Mouse (Mus musculus) embryonic fibroblast, embryonic 13.5 days (primary cell): Measurements from ENCODE around the gene Commd7.

Source experiments
- CTCF ChIP-seq: IDR thresholded peaks from 2 replicates; pipeline ENCODE4 v1.5.1; 2011; ENCODE audit warnings: mild to moderate bottlenecking, control low read depth, low read length, moderate library complexity, borderline replicate concordance; ENCODE audit not compliant: insufficient read depth
- POLR2A ChIP-seq: IDR thresholded peaks from 2 replicates; pipeline ENCODE4 v1.6.1; 2011; ENCODE audit warnings: low read depth, mild to moderate bottlenecking, control low read depth, low read length, moderate library complexity

GRCm38 (mm10) chr2:153610426-153611240 is 21.9 kb downstream of the Commd7 start:
- TF ChIP-seq CTCF (no peak), POLR2A (no peak)
